Mouse (Mus musculus) adrenal gland, postnatal 36 days (tissue): Measurements from ENCODE around the gene Lmod2. TPM values are rescaled to one million over a fixed set of nuclear protein-coding genes. Genes with fewer than 3 reads are reported as not detected.

Experiments used
- DNase-seq, 2 experiments: peaks; one replicate each; pipeline ENCODE4 v3.0.0; 2021; ENCODE audit warnings: mixed read lengths in 1 of 2
- total RNA-seq, 2 experiments: library from RNA; stranded (reverse); gene quantifications; 2 replicates each; pipeline ENCODE4 v1.2.3; 2021

Gene Lmod2
- total RNA-seq, 2 experiments from 2014 or later = 0.26 TPM; not detected in 1

DNA sequence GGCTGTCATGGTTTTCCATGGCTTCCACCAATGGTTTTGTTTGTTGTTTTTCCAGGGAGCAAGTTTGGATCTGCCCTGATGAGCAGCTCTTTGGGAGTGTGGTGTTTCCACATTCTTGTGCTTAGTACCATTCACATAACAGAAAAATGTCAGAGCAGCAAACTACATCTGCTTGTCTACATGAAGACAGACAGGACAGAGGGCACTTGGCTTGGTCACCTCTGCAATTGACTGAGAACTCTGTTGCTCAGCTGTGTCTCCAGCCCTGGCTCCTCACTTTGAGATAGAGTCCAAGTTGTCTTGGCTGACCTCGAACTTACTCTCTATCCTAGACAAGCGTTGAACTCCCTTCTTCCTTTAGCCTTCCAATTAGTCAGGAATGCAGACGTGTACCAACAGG, 4.8 kb downstream of the Lmod2 start:
- no peak for DNase-seq

DNA sequence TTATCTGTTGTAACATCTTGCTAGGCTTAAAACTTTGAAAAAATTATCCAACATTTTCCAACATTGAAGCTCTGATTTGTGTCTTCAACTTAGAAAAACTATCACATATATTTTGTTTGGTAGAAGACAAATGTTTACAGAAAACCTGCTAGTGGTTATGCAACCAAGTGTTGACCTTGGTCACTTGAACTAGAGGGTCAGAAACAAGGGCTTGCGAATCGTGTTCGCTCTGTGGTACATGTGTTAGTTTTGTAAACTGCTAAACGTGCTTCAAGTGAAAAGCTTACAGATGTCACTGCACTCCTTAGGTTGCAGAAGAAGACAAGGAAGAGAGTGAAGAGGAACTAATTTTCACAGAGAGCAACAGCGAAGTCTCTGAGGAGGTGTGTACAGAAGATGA, 5.4 kb downstream of the Lmod2 start:
- no peak for DNase-seq

DNA sequence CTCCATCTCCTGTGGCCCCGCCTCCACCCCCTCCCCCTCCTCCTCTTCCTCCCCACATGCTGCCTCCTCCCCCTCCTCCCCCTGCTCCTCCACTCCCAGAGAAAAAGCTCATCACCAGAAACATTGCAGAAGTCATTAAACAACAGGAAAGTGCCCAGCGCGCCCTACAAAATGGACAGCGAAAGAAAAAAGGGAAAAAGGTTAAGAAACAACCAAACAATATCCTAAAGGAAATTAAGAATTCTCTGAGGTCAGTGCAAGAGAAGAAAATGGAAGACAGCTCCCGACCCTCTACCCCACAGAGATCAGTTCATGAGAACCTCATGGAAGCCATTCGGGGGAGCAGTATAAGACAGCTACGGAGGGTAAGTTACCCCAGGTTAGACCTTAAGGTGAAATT, 6.7 kb downstream of the Lmod2 start:
- DNase-seq = no peak

DNA sequence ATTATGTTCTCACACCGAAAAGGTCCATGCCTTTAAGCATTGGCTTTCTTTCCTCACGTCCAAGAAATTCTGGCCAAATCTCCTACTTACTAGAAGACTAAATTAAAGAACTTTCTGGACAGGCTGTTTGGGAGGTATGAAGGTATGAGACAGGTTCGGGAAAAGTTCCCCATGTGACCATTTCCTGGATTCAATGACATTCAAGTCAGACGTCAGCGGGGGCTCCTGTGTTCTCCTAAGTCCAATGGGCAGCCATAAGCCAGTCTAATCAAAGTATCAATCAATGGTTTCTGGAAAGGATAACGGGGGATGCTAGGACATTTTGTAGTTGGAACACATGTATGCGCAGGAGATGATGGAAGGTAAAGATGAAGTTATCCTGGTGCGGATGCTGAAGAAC, 8.1 kb downstream of the Lmod2 start:
- no peak for DNase-seq

DNA sequence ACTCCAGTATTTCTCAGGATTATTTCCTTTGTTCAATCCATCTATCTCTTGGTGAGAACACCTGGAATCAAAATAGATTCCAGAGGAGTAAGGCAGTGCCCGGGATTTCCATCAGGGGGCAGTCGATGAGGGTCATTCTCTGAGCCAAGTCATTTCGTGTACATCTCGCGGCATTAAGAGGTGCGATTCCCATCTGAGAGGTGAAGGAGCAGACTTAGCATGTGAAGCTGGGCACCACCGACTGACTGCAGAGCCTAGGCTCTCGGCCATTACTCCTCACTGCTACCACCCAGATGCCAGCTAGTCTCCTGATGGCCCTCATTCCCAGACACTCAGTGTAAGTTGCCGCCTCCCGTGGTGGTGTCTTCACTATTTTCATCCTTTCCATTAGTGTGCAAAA, 8.9 kb downstream of the Lmod2 start:
- DNase-seq = no peak

DNA sequence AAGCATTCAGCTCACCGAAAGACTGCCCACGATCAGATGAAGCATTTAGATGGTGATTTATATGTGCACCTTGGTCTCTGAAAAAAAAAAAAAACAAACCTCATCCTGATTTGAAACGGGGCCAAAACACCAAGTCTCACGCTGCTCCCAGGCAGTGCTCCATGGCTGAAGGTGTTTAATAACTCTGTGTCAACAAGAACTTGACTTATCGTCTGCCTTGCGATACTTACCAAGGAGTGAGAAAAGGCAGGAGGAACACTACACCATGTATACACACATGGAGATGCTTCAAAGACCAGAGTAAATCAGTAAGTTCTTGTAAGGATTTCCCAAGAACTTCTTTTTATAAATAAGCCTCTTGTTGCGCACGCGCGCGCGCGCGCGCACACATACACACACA, 10.0 kb downstream of the Lmod2 start:
- no peak for DNase-seq

DNA sequence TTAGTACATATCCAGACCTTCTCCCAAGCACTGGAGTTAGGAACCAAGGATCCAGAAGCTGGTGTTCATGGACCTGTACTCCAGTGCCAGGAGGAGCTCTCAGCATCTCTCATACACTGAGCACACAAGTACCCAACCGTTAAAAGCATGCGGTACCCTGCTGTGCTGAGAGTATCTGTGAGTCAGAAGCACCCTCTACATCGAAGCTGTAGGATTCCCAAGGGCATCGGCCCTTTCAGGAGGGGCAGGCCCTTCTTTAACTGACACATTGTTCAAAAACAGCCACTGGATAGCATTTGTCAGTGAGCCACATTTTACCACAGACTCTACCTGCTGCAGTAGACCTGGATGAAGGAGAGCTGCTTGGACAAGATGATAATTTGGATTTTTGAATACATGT, 10.6 kb downstream of the Lmod2 start:
- DNase-seq = no peak

DNA sequence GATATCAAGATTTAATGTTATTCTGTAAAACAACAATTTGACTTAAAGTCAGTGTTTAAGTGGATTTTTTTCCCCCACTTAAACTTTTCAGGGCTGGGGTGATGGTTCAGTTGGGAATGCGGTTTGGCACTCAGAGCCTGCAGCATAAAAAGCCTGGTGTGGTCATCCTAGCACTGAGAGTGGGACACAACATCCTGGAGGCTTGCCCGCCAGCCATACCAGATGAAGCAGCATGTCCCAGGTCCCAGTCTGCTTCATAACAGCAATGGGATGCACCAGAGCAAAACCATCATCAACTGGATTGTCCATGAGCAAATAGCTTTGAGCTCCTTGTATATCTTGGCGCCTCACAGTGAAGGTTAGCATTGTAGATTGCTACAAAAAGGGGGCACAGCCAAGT, 11.1 kb downstream of the Lmod2 start:
- no peak for DNase-seq

DNA sequence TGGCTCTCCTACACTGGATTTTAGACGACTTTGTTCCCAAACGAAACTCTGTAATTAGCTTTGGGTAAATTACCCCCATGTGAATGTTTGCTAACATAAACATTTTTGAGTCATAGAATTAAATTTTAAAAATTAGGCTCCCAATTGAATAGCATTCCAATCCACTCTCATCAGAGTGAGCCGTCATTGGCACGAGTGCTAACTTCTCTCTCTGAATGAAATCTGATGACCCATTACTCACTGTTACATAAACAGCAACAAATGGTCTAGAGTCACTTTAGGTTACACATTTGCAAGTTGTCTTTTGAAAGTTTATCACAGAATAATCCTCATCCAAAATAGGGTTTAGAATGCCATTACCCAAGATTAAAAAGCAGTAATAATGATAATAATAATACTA, 12.0 kb downstream of the Lmod2 start:
- no peak for DNase-seq

DNA sequence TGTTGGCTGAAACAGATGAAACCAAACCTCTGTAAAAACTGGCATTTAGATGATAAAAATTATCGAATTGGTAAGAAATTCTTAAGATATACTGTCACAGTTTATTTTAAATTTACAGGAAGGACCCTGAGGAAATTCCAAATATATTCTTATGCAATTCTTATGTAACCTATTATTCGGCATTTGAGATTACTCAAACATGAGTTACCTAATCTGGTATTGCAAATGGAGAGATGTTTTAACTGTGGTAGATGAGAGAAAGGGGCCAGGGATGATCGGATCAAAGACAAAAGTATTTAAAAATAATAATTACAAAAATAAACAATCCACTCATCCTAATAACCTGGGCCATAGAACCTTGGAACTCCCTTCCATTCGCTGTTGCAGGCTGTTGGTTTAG, 12.8 kb downstream of the Lmod2 start:
- no peak for DNase-seq

DNA sequence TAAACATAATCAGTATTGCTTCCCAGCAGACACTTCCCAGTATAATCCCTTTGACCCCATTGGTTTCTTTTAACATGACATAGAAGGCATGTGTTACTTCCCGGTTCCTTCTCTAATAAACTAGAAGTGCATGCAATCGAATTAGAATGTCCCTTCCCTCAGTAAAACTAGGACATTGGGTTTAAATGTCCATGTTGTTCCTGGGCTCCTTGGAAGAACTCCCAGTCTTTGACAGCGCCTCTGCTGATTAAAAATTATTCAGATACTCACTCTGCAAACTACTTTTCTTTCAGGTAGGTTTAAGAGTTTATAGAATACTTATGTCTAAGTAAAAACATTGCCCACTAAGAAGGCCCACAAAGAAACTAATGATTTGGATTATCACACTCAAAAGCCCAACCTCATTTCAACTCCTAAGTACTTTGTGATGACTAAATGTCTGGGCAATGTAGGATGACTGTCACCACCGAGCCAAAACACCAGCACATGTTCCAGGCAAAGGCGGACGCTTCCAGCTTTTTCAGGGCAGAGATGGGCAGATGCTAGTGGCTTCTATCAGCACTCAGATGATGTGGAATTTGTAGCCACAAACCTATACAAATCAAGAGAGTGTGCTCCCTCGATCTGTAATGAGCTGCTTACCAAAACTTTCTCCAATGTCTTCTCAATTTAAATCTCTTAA, 14.7 kb downstream of the Lmod2 start:
- no peak for DNase-seq

DNA sequence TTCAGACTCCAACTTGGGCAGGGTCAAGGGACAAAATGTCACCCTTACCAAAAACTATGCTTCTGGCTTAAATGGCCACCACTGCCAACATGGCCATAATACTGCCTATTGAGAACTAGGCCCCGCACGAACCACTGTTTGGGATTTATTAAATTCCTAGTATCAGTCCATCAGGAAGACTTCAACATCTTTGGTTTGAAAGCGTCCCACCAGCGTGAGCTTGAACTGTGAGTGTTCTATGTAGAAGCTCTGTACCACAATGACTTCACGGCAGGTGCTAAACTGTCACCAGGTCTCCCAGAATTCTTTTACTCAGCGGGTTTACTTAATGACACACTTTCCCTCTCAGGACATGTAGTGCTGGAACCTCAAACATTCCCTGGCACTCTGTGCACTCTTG, 15.8 kb downstream of the Lmod2 start:
- no peak for DNase-seq

DNA sequence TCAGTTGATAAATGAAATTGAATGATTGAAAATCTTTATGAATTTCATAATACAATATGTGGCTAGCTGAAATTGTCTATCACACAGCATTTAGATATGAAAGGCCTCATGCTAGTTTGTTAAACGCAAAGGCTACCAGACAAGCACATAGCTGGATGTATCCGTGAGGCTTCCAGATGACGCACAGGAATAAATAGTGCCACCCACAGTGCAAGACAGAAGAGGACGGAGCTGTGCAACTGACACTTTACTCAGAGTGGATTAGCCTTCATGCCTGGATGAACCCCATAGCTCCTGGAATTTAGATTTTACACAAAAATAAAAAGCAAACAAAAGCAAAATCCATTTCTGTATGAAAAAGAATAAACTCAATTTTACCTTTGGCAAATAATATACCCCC, 16.4 kb downstream of the Lmod2 start:
- no peak for DNase-seq

DNA sequence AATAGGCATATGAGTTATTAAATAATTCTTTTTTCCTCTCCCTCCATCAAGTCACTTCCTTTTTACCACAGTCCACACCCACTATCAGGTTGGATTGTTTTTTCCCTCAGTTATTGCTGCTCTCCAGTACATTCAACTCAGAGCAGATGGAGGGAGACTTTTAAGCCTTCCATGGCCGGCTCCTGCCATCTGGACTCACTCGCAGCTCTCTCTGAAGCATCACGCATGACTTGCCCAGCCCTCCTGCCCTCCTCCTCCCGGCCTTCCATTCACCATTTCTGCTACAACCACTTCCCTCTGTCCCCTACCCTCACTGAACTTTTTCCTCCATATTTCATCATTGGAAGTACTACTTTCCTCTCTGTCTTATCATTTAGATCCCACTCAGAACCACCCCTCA, 19.2 kb downstream of the Lmod2 start:
- DNase-seq = no peak

DNA sequence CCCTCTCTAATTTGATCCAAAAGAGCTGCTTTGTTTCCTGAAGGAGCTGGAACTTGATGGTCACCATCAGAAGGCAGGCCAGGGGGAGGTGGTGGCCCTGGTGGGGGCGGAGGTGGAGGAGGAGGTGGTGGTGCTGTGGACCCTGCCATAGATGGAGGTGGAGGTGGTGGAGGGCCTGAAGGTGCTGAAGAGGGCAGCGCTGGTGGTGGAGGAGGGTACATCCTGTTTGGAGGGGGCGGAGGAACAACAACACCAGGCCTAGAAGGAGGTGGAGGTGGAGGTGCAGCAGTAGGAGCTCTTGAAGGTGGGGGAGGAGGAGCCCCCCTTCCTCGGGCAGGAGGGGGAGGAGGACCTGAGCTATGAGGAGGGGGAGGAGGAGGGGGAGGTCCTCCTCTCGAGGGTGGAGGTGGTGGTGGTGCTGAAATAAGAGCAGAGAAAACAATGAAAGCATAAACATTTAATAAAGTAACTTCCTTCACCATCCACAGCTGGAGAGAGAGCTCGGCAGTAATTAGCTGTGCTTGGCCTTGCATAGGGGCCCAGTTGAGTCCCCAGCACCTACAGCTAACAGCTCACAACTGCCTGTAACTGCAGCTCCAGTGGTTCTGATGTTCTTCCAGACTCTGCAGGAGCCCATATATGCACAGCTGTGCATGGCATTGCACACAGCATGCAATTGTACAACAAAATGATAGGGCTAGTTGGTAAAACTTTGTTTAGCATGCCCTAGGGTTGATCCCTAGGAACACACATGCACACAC, 21.9 kb downstream of the Lmod2 start:
- no peak for DNase-seq

DNA sequence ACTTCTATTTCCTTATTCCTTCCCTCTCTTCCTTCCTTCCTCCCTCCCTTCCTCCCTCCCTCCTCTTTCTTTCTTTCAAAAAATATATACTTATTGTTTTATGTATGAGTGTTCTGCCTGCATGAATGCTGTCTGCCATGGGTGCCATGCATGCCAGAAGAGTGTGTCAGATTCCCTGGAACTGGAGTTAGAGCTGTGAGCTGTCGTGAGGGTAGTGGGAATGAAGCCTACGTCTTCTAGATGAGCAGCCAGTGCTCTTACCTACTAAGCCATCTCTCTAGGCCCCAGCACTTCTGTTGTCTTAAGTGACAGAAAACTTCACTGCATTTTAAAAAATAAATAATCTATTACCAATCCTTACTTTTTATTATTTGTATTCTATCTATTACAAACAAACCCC, 23.4 kb downstream of the Lmod2 start:
- DNase-seq = no peak

DNA sequence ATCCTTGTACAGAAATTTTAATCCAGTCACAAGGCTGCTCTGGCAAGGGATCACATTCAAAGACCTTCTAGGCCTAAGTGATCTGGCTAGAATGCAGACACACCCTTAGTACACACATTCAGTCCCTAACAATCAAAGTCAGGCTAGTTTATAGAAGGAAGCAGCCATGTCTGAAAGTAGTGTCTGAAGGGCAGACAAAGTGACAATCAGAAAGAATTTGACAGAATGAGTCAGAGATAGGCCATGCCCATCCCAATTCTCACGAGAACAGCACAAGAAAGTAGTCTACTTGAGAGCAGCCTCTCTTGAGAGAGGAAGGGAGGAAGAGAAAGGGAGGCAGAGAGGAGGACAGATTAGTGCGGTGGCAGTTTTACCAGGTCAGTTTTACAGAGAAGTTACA, 24.5 kb downstream of the Lmod2 start:
- DNase-seq = no peak

DNA sequence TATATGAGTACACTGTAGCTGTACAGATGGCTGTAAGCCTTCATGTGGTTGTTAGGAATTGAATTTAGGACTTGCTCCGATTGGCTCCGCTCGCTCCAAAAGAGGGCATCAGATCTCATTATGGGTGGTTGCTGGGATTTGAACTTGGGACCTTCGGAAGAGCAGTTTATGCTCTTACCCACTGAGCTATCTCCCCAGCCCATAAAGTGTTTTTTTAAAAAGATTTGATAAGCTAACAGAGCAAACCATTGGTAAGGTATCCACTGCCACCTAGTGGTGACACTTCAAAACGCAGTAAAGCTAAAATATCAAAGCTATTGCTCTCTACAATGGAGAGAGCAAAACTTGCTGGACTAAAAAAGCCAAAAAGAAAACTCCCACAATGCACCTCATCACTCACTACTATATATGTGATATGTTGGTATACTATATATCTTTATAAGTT, 30.0 kb downstream of the Lmod2 start:
- peak; percentile 23 to 48 for DNase-seq

DNA sequence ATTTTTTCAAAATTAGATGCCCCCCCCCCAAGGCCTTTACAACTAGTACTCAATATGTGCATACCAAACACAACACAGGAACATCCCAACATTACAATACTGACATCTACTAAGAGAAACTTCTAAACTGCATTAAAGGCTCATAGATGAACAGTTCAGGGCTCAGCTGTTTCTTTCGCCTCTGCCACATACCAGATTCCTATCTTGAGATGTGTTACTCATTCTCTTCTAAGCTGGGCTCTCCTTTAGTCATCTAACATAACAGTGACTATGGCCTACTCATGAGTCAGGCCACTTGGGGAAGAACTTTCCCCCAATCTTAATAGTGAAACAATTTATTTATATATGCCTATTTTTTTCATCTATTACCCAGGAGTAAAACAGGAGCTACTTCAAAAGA, 30.9 kb downstream of the Lmod2 start:
- DNase-seq = no peak

DNA sequence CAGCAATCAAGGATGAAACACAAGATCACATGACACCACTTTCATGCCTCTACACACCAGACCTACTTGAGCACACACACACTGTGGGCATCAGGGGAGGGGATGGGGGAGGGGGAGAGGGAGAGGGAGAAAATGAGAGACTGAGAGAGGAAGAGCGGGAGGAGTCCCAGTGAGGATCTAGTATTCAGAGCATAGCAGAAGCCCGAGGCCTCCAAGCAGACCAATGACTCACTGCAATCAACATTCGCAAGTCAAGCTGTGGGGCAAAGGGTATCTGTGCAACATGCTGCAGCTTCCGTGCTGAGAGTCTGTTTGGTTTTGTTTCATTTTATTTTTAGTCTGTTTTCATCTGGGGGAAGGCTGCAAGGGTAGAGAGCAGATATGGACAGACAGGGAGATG, 34.5 kb downstream of the Lmod2 start:
- peak; percentile 36 to 56 for DNase-seq

DNA sequence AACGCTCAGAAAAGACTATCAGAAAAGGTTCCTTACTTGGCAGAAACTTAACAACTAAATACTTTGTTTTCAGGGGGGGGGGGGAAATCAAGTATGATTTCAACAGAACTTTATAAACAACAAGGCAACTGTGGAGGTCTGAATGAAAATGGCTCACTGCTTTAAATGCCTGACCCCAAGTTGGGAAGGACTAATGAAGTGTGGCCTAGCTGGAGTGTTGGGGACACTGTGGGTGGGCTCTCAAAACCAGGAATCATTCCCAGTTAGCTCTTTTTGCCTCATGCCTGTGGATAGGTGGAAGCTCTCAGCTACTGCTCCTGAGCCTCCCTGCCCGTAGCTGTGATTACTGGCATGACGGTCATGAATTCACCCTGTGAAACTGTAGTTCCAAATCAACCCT, 36.5 kb downstream of the Lmod2 start:
- DNase-seq = no peak

DNA sequence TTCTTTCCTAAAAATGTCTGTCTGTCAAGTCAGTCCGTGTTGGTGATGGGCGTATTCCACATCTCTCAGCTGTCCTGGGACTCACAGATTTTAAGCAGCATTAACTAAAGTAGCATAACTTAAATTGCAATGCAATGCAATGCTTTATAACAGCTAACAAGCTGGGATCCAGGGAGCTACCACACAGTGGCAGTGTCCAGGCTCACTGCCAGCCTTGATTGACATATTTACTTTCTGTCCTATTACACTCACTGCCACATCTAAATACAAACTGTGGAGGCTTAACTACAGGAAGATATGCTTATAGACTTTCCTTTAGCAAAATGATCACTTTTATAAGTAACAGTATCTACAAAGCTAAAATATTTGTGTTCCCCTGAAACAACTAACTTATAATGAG, 38.3 kb downstream of the Lmod2 start:
- DNase-seq = peak in 1 of 2 experiments; percentile 28

DNA sequence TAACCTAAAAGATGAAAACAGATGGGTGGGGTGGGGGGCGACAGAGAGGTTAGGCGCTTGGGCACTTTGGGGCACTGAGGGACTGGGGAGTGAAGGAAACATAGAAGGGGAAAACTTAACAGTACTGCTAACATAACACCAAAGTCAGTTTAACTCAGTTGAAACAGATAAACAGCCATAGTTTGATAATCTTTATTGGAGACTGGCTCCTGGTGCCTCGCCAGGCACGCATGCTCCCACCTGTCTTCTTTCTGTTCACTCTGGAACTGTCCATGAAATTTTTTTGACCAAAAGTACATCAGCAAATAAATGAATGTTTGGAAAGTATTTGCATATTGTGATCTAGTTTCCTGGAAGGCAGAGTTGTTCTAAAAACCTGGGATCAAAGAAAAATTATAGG, 43.7 kb downstream of the Lmod2 start:
- no peak for DNase-seq

DNA sequence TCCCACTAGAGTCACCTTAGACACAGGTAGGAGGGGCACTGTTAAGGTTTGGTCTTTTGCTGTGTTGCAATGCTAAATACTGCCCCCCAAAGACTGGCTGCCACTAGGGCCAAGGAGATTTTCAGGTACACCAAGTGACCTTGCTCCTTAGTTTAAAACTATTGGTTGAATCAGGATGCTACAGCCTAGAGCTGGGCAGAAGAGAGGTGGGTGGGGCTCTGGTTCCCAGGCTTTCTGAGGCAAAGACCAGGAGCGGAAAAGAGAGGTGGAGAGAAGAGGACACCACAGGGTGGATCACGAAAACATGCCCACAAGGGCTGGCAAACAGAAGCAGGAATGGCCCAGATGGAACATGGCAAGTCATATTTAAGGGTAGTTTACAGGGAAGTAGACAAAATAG, 44.6 kb downstream of the Lmod2 start:
- DNase-seq = no peak
